Mouse (Mus musculus) adrenal gland, postnatal 10 days (tissue): ENCODE results near the gene Slc18a2. TPM values are rescaled to one million over a fixed set of nuclear protein-coding genes. Genes with fewer than 3 reads are reported as not detected.

Experiments
- DNase-seq: peaks from one replicate; pipeline ENCODE4 v3.0.0; 2021; ENCODE audit warnings: mixed read lengths
- long read RNA-seq, 2 experiments: library from polyadenylated mRNA; stranded (forward); transcript quantifications; one replicate each; pipeline ENCODE4 v2.0.0; 2021
- total RNA-seq, 2 experiments: library from RNA; stranded (reverse); gene quantifications; 2 replicates each; pipeline ENCODE4 v1.2.3; 2021

Slc18a2 gene
- 10 to 100 TPM; 17.3 to 29.7 TPM for total RNA-seq
- long read RNA-seq, experiment 1, transcript Slc18a2-201 (16 exons, 3,785 nt) = major isoform, 10 of 23 reads
- long read RNA-seq, experiment 1, partial matches to known transcripts = 9 of 23 reads
- long read RNA-seq, experiment 1, other reads (novel, unspliced or antisense) = 4 of 23 reads
- long read RNA-seq, experiment 2, transcript Slc18a2-201 (16 exons, 3,785 nt) = major isoform, 22 of 34 reads
- long read RNA-seq, experiment 2, partial matches to known transcripts = 5 of 34 reads
- long read RNA-seq, experiment 2, other reads (novel, unspliced or antisense) = 7 of 34 reads

- peak; percentile 28 for DNase-seq
Measured at GRCm38 (mm10) chr19:59260718-59261442, at the start of gene Slc18a2. TSS of gene Slc18a2 (plus strand) at chr19:59260896.

GRCm38 (mm10) chr19:59216891-59217290 is 43.8 kb upstream of the Slc18a2 start:
- no peak for DNase-seq

- no peak for DNase-seq
Measured at GRCm38 (mm10) chr19:59218991-59219390, 41.7 kb upstream of the Slc18a2 start, which contains the start of gene Kcnk18. TSS of gene Kcnk18 (plus strand) at chr19:59219214.

GRCm38 (mm10) chr19:59221131-59221530 is 39.6 kb upstream of the Slc18a2 start:
- no peak for DNase-seq

GRCm38 (mm10) chr19:59228376-59228775 is 32.3 kb upstream of the Slc18a2 start:
- no peak for DNase-seq

DNA sequence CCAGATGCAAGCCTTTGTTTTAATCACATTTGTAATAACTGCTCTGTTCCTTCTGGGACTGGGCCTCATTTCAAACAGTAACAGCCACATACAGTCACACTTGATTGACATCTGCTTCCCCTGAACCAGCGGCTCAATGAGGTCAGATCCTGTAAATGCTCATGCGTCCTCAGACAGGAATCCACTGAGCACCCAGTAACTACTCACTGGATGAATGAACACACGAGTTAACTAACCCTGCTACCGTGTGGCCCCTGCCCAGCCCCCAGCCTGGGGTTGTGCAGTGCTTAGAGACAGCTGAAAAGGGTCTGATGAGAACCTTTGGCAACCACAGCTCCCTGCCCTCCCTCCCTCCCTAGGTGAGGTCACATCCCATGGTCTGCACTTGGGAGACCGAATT is 27.9 kb upstream of the Slc18a2 start:
- no peak for DNase-seq

DNA sequence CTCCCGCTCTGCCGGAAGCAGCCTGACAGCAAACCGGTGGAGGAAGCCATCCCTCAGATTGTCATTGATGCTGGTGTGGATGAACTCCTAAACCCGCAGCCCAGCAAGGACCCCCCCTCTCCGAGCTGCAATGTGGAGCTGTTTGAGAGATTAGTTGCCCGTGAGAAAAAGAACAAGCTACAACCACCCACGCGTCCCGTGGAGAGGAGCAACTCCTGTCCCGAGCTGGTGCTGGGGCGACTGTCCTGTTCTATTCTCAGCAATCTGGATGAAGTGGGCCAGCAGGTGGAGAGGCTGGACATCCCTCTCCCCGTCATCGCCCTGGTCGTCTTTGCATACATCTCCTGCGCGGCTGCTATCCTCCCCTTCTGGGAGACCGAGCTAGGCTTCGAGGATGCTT is 25.7 kb upstream of the Slc18a2 start:
- no peak for DNase-seq

DNA sequence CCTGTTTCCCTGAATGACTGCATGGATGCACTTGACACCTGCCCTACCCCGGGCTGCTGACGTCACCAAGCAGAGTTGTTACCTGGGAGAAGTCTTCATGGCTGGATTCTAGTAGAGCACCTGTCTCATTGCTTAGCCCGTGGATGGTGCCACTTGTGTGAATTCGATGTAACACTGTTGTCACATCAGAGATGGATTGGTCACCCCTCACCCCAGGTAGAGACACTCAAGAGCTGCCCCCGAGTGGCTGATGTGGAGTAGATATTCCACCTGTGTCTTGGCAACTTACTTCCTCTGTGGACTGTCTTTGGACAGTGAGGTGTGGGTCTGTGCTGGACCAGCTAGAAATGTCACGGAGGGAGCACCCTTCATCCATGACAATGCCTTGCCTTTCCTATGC is 24.6 kb upstream of the Slc18a2 start:
- no peak for DNase-seq

- DNase-seq = no peak
Measured at GRCm38 (mm10) chr19:59238630-59239029, 22.1 kb upstream of the Slc18a2 start.

GRCm38 (mm10) chr19:59239124-59239817 is 21.4 kb upstream of the Slc18a2 start:
- DNase-seq = peak; percentile 94

- peak; percentile 66 for DNase-seq
Measured at GRCm38 (mm10) chr19:59241987-59242386, 18.7 kb upstream of the Slc18a2 start.

GRCm38 (mm10) chr19:59243057-59243456 is 17.6 kb upstream of the Slc18a2 start:
- peak; percentile 13 for DNase-seq

DNA sequence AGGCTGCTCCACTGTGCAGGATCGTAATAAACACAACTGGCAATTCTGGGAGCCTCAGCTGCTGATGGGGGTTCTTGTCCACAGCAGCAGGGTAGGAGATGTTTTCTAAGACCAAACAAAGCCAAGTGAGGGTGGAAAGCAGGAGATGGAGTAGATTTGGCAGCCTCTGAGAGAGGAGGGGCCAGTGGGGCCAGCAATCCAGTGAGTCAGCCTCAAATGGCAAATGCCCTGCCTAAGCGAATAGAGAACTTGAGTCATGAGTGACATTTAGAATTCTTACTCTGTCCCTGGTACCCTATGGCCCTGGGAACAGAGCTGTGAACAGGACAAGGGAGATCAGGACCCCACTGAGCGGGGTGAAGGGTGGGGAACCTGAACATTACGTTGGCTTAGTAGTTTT is 12.6 kb upstream of the Slc18a2 start:
- DNase-seq = peak; percentile 40

DNA sequence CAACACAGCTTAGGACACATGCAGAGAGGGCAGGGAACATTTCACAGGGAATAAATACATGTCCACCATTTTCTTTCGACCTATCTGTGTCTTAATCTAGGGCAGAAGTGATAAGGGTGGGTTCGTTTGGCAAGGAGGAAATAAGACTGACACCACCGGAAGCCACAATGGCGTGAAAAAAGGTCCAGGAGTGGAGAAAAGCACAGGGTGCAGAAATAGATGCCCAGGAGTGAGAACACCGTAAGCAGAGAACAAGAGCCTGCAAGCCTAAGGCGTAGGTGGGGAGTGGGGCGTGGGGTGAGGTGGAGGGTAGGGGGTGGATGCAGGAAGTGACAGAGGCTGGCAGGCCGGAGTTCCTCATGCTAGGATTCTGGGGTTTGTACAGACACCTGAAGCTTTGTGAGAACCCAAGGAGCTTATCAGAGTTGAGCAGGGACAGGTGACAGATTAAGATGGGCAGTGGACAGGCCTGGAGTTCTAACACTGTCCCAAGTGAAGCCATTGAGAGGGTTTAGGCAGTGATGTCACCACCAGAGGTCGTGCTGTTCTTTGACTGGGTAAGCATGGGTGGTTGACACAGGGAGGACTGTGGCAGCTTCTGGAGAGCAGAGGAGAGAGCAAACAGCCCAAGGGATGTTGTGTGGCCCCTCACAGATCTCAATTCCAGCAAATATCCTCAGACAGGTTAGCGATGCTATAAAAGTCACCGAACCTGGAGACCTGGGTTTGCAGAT is 12.0 kb upstream of the Slc18a2 start:
- no peak for DNase-seq

GRCm38 (mm10) chr19:59252651-59253050 is 8.0 kb upstream of the Slc18a2 start:
- DNase-seq = no peak

DNA sequence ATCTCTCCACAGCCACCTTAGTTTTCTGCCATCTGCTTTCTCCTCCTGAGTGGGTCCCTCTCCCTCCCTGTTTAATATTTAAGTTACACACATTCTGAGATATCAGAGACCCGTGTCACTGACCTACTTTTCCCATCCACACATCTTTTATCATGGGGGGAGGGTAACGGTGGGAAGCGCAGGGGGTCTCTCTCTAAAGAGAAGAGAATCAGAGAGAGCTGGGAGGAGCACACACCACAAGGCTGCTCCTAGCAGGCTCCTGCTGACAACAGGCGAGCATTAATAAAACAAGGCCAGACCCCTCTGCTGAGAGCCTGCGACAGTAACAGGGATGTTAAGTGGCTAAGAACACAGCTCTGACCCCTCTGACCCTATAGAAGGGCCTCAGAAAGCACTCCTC is 1.1 kb upstream of the Slc18a2 start:
- no peak for DNase-seq

- no peak for DNase-seq
Measured at GRCm38 (mm10) chr19:59261604-59262003, 908 bp downstream of the Slc18a2 start.

DNA sequence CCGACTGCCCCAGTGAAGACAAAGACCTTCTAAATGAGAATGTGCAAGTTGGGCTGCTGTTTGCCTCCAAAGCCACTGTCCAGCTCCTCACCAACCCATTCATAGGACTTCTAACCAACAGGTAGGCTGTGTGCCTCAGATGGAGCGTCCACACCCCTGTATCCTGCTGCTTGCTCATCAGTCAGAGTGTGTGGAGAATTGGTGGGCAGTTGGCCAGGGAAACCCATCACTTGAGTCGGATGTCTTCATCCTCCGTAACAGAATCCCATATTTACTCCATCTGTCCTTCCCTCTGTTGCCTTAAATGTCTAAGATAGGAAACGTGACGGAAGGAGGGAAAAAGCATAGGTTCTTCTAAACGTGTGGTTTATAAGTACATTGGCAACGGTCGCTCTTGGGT is 2.5 kb downstream of the Slc18a2 start:
- no peak for DNase-seq

- DNase-seq = no peak
Measured at GRCm38 (mm10) chr19:59264838-59265532, 4.3 kb downstream of the Slc18a2 start.

- DNase-seq = no peak
Measured at GRCm38 (mm10) chr19:59265907-59266306, 5.2 kb downstream of the Slc18a2 start.

DNA sequence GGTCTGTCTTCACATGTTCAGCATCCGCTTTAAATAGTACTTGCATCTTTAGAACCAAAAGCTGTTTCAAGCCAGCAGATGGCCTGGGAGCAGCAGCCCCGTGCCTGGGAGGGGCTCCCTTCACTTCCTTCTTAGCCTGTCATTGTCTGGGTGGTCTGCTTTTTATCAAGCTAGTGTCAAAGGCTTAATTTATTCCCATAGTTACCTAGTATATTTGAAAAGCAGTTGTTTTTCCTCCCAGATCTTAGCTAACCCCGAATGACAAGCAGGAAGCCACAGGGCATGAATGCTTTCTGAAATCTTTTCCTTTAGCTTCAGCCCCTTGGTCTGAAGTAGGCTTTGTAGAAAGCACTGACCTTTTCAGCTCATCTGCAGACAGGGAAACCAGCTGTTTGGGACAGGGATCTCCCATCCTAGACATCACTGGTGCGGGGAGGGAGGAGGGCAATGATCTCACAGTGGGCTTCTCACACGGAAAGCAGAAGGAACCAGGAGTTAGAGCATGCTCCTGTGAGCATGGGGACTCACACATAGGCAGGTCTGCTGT is 6.8 kb downstream of the Slc18a2 start:
- no peak for DNase-seq
